Mouse (Mus musculus) CH12.LX (cell line): ENCODE measurements around the gene Clasrp. TPM values are rescaled to one million over a fixed set of nuclear protein-coding genes. Genes with fewer than 3 reads are reported as not detected.

Source experiments
- DNase-seq: peaks from one replicate; pipeline ENCODE4 v3.0.0-alpha.2; 2013; ENCODE audit errors: extremely low read depth
- H3K27ac ChIP-seq: 2 replicates; pipeline ENCODE4 v1.5.1; 2012; ENCODE audit warnings: low read depth, mild to moderate bottlenecking, control low read depth, moderate library complexity; ENCODE audit not compliant: insufficient read depth
- H3K27me3 ChIP-seq: replicated peaks from 2 replicates; pipeline ENCODE3; 2012; ENCODE audit warnings: inconsistent platforms
- H3K36me3 ChIP-seq, 2 experiments: replicated peaks in 1 of 2; 2 replicates each; pipeline versions ENCODE3 to v1.6.1; 2012; ENCODE audit warnings: inconsistent platforms in 1 of 2, low read length in 1 of 2, mild to moderate bottlenecking in 1 of 2, mixed read lengths in 1 of 2, moderate library complexity in 1 of 2; ENCODE audit not compliant: control insufficient read depth in 1 of 2, insufficient read depth in 1 of 2
- H3K4me1 ChIP-seq, 2 experiments: 2 replicates each; pipeline ENCODE4 v1.6.1; 2012; ENCODE audit warnings: inconsistent platforms in 1 of 2, moderate library complexity in 1 of 2; ENCODE audit not compliant: insufficient read depth in 2 of 2, control insufficient read depth in 1 of 2
- H3K4me2 ChIP-seq: 2 replicates; pipeline ENCODE4 v1.6.1; 2012; ENCODE audit warnings: low read depth, mild to moderate bottlenecking, control low read depth; ENCODE audit not compliant: poor library complexity, insufficient read depth, severe bottlenecking
- H3K4me3 ChIP-seq, 3 experiments: fragments of 150-350 bp in 1 of 3; sonication (generic) in 1 of 3; replicated peaks in 1 of 3; 2 replicates each; pipeline versions ENCODE3 to v1.5.1; 2011 to 2012; ENCODE audit warnings: low read depth in 2 of 3, low read length in 2 of 3, mild to moderate bottlenecking in 2 of 3, moderate library complexity in 2 of 3, control low read depth in 1 of 3, improper control_type of control experiment in 1 of 3, inconsistent platforms in 1 of 3, mixed read lengths in 1 of 3; ENCODE audit not compliant: poor library complexity in 1 of 3
- H3K79me2 ChIP-seq: replicated peaks from 2 replicates; pipeline ENCODE4 v1.6.1; 2012; ENCODE audit warnings: mild to moderate bottlenecking, moderate library complexity; ENCODE audit not compliant: control insufficient read depth, poor library complexity, insufficient read depth, severe bottlenecking; ENCODE audit errors: extremely low read depth
- H3K9ac ChIP-seq: 2 replicates; pipeline ENCODE4 v1.6.1; 2012; ENCODE audit warnings: low read depth, mild to moderate bottlenecking, control low read depth, moderate library complexity; ENCODE audit not compliant: insufficient read depth
- H3K9me3 ChIP-seq: replicated peaks from 2 replicates; pipeline ENCODE3; 2012; ENCODE audit warnings: low read length, inconsistent platforms, mixed read lengths
- BHLHE40 ChIP-seq: IDR thresholded peaks from 2 replicates; pipeline ENCODE4 v1.6.1; 2011; ENCODE audit warnings: mild to moderate bottlenecking, low read depth, low read length, improper control_type of control experiment
- CHD1 ChIP-seq: IDR thresholded peaks from 2 replicates; pipeline ENCODE4 v1.6.1; 2012; ENCODE audit warnings: low read depth, low read length, improper control_type of control experiment, inconsistent platforms
- ELF1 ChIP-seq: IDR thresholded peaks from 2 replicates; pipeline ENCODE4 v1.6.1; 2014; ENCODE audit warnings: low read depth, mild to moderate bottlenecking, inconsistent platforms, low read length, improper control_type of control experiment
- GABPA ChIP-seq: IDR thresholded peaks from 2 replicates; pipeline ENCODE4 v1.6.1; 2012; ENCODE audit warnings: low read depth, low read length, improper control_type of control experiment, inconsistent platforms; ENCODE audit not compliant: insufficient replicate concordance
- HCFC1 ChIP-seq: IDR thresholded peaks from 2 replicates; pipeline ENCODE4 v1.6.1; 2012; ENCODE audit warnings: low read depth, mild to moderate bottlenecking, inconsistent platforms, low read length, improper control_type of control experiment
- JUND ChIP-seq: conservative IDR thresholded peaks from 2 replicates; pipeline ENCODE4 v1.6.1; 2011; ENCODE audit warnings: low read depth, low read length, improper control_type of control experiment
- KAT2A ChIP-seq: IDR thresholded peaks from 2 replicates; pipeline ENCODE4 v1.6.1; 2012; ENCODE audit warnings: low read length, improper control_type of control experiment, inconsistent platforms; ENCODE audit not compliant: insufficient replicate concordance
- MAX ChIP-seq: IDR thresholded peaks from 2 replicates; pipeline ENCODE4 v1.6.1; 2011; ENCODE audit warnings: low read length, improper control_type of control experiment
- MXI1 ChIP-seq: IDR thresholded peaks from 2 replicates; pipeline ENCODE4 v1.6.1; 2011; ENCODE audit warnings: mild to moderate bottlenecking, low read depth, low read length, improper control_type of control experiment
- MYC ChIP-seq: IDR thresholded peaks from 2 replicates; pipeline ENCODE4 v1.6.1; 2011; ENCODE audit warnings: low read depth, mild to moderate bottlenecking, improper control_type of control experiment, low read length
- NELFE ChIP-seq: IDR thresholded peaks from 2 replicates; pipeline ENCODE4 v1.6.1; 2011; ENCODE audit warnings: low read depth, low read length, improper control_type of control experiment
- NRF1 ChIP-seq: IDR thresholded peaks from 2 replicates; pipeline ENCODE4 v1.6.1; 2014; ENCODE audit warnings: low read depth, mild to moderate bottlenecking, inconsistent platforms, low read length, improper control_type of control experiment, moderate library complexity
- PAX5 ChIP-seq: IDR thresholded peaks from 2 replicates; pipeline ENCODE4 v1.6.1; 2012; ENCODE audit warnings: low read length, inconsistent platforms, mixed read lengths
- POLR2A ChIP-seq: IDR thresholded peaks from 2 replicates; pipeline ENCODE4 v1.6.1; 2011; ENCODE audit warnings: low read depth, mild to moderate bottlenecking, improper control_type of control experiment, low read length
- RCOR1 ChIP-seq: conservative IDR thresholded peaks from 2 replicates; pipeline ENCODE4 v1.6.1; 2012; ENCODE audit warnings: low read depth, mild to moderate bottlenecking, inconsistent platforms, low read length, improper control_type of control experiment
- TBP ChIP-seq: conservative IDR thresholded peaks from 2 replicates; pipeline ENCODE4 v1.6.1; 2011; ENCODE audit warnings: low read depth, low read length, improper control_type of control experiment
- TCF12 ChIP-seq: IDR thresholded peaks from 2 replicates; pipeline ENCODE4 v1.6.1; 2014; ENCODE audit warnings: low read depth, mild to moderate bottlenecking, inconsistent platforms, low read length, improper control_type of control experiment
- UBTF ChIP-seq: IDR thresholded peaks from 2 replicates; pipeline ENCODE4 v1.6.1; 2012; ENCODE audit warnings: low read depth, mild to moderate bottlenecking, inconsistent platforms, low read length, improper control_type of control experiment, moderate library complexity
- USF2 ChIP-seq: conservative IDR thresholded peaks from 2 replicates; pipeline ENCODE4 v1.6.1; 2011; ENCODE audit warnings: low read depth, low read length, improper control_type of control experiment
- ZKSCAN1 ChIP-seq: IDR thresholded peaks from 2 replicates; pipeline ENCODE4 v1.6.1; 2012; ENCODE audit warnings: low read depth, inconsistent platforms, low read length, improper control_type of control experiment, borderline replicate concordance
- ZMIZ1 ChIP-seq: IDR thresholded peaks from 2 replicates; pipeline ENCODE4 v1.6.1; 2012; ENCODE audit warnings: low read depth, mild to moderate bottlenecking, inconsistent platforms, low read length, improper control_type of control experiment
- dilution Hi-C: fragments of 300-500 bp; cut with MboI; formaldehyde crosslinking; loops from 2 replicates; pipeline ENCODE4 v1.14.3; 2020; ENCODE audit warnings: low sequenced_read_pairs; ENCODE audit not compliant: extremely low pct_unique_long_range_greater_than_20kb, extremely low pct_ligation_motif_present
- in situ Hi-C: fragments of 300-500 bp; cut with MboI; formaldehyde crosslinking; loops from 3 replicates; pipeline ENCODE4 v1.14.3; 2019; ENCODE audit warnings: low sequenced_read_pairs, low pct_ligation_motif_present, low pct_unique_long_range_greater_than_20kb, mixed read lengths
- polyA plus RNA-seq: library from polyadenylated mRNA; unstranded; fragments of >175 nt; gene quantifications from 2 replicates; pipeline ENCODE4 v1.2.1, GENCODE M21; 2012; ENCODE audit warnings: low read depth; ENCODE audit not compliant: insufficient read length
- total RNA-seq, 2 experiments: library from RNA; depleted of rRNA; stranded (reverse); fragments of 300-350 nt in 1 of 2; fragments of >200 nt in 1 of 2; gene quantifications; 2 replicates each; pipeline ENCODE4 v1.2.3; 2012 to 2014

Gene Clasrp
- total RNA-seq (2012; rRNA removed) (43.4 and 45.4 TPM in 2 replicates), total RNA-seq (2014; rRNA removed) (14.5 and 17.5 TPM in 2 replicates), polyA plus RNA-seq (59.4 and 62.6 TPM in 2 replicates)

DNA sequence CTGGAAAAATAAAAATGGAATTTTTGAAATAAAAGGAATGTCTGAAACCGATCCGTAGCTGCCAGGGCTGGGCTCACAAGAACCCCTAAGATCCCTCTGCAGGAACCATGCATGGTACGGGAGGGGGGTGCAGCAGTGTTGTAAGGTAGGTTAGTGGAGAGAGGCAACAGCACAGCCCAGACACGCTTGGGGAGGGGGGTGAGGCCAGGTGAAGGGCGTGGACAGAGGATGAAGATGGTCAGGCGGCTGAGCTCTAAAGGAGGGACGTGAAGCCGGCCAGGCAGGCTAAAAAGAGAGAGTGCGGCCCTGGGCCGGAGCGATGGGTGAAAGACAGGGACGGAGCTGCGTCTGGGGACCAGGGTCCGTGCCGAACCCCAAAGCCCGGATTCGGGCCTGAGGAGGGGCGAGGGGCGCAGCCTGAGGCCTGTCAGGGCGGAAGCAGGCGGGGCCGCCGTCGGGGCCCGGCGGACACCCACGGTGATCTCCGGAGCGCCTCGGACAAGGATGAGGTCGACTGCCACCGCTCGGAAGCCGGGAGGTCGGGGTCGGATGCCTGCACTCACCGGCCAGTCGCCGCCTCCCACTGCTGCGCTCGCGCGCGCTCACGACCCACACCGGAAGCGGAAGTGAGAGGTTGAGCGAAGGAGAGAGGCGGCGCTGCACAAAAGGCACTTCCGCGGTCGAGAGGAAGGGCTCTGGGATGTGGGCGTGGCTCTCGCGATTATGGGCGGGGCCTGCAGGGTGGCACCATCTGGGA lies at the start of gene Clasrp:
TSS of gene Clasrp (minus strand) at position 638 of the 757 bp plus-strand sequence.
- TF ChIP-seq KAT2A (peak; percentile 36; the same call in 1 of the 2 replicates), TCF12 (peak; percentile 76), MYC (0 out of 2 replicates have a peak, but pooled peaks have one; percentile 15), MXI1 (peak; percentile 42; the same call in 1 of the 2 replicates), ZKSCAN1 (no peak), NRF1 (peak; percentile 76), JUND (no peak), NELFE (peak; percentile 89), TBP (peak; percentile 77), RCOR1 (no peak), POLR2A (peak; percentile 91), HCFC1 (peak; percentile 84), ELF1 (peak; percentile 99), UBTF (0 out of 2 replicates have a peak, but pooled peaks have one; percentile 59), CHD1 (0 out of 2 replicates have a peak, but pooled peaks have one; percentile 21), USF2 (no peak), ZMIZ1 (peak; percentile 64; the same call in 1 of the 2 replicates)
- peak within 1 kb of the TSS; percentile 95 to 99 (median 99) for H3K4me3 ChIP-seq
- peak within 1 kb of the TSS; percentile 97 for H3K4me2 ChIP-seq
- DNase-seq: peak; percentile 96
- peak within 1 kb of the TSS; percentile 45 for H3K27ac ChIP-seq
- H3K4me1 ChIP-seq: peaks cover 11 to 42% of the 10 kb centered on the region in 2 experiments; a peak in 3 of 4 replicates
- no peaks in the 10 kb centered on the region for H3K27me3 ChIP-seq
- peaks cover 39 to 72% of the 10 kb centered on the region in 2 experiments for H3K36me3 ChIP-seq
- in situ Hi-C loops: no loop called here
- peak within 1 kb of the TSS; percentile 90 for H3K9ac ChIP-seq
- H3K9me3 ChIP-seq: no peaks in the 10 kb centered on the region
- peaks cover 37% of the 10 kb centered on the region for H3K79me2 ChIP-seq
- dilution Hi-C loops: no loop called here

DNA sequence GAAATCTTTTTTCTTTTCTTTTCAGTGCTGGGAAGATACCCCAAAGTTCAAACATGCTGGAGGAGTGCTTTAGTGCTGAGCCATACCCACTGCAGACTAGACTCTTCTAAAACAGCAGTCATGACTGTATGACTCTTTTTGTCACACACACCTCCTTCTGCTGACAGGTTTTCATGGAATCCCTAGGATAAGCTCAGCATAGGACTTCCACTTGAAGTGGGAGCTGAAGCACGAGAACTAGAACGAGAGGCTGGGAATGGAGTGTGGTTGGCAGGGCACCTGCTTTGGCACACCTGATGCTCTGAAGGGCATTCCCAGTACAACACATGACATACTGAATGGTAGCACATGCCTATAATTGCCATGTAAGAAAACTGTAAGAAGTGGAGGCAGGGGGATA lies 48.3 kb upstream of the Clasrp start:
- peaks cover 64 to 92% of the 10 kb centered on the region in 2 experiments for H3K36me3 ChIP-seq
- in situ Hi-C loops (no loop called here), dilution Hi-C loops (no loop called here)
- no peaks in the 10 kb centered on the region for H3K27me3 ChIP-seq
- no peak for TF ChIP-seq BHLHE40
- TF ChIP-seq PAX5: no peak
- no peak for TF ChIP-seq GABPA
- TF ChIP-seq MAX: no peak
- TF ChIP-seq MXI1: no peak
- H3K4me1 ChIP-seq: no peaks in the 10 kb centered on the region
- no peaks in the 10 kb centered on the region for H3K9me3 ChIP-seq
- no peak overlapping the region for H3K27ac ChIP-seq
- no peak overlapping the region for H3K4me2 ChIP-seq
- peaks cover 9% of the 10 kb centered on the region for H3K79me2 ChIP-seq
- H3K4me3 ChIP-seq: no peak overlapping the region
- no peak overlapping the region for H3K9ac ChIP-seq
- DNase-seq: no peak
